Mouse (Mus musculus) embryonic facial prominence, embryonic 11.5 days (tissue): ENCODE data around the gene Mettl16. TPM values are rescaled to one million over a fixed set of nuclear protein-coding genes. Genes with fewer than 3 reads are reported as not detected.
A peak's percentile ranks its signal among the peaks of the same experiment; 100 is the strongest.

ENCODE experiments used
- ATAC-seq: fragments of 200-750 bp; cut with Nextera tagmentation; replicated peaks from 2 replicates; pipeline ENCODE4 v1.8.0; 2017; ENCODE audit warnings: low read depth; ENCODE audit not compliant: insufficient number of reproducible peaks, low FRiP score, low TSS enrichment
- DNase-seq: peaks from one replicate; pipeline ENCODE4 v3.0.0-alpha.2; 2015; ENCODE audit warnings: low spot score
- H3K27ac ChIP-seq: fragments of 300-500 bp; sonication (generic); replicated peaks from 2 replicates; pipeline ENCODE4 v1.5.1; 2014; ENCODE audit warnings: mild to moderate bottlenecking, low read depth, low read length, control low read depth
- H3K27me3 ChIP-seq: fragments of 300-500 bp; sonication (generic); 2 replicates; pipeline ENCODE4 v1.6.1; 2014; ENCODE audit warnings: mild to moderate bottlenecking, low read length, moderate library complexity, mixed read lengths; ENCODE audit not compliant: control insufficient read depth, insufficient read depth
- H3K36me3 ChIP-seq: fragments of 300-500 bp; sonication (generic); replicated peaks from 2 replicates; pipeline ENCODE4 v1.6.1; 2014; ENCODE audit warnings: low read depth, mild to moderate bottlenecking, low read length, moderate library complexity, mixed read lengths; ENCODE audit not compliant: control insufficient read depth, insufficient read depth
- H3K4me1 ChIP-seq: fragments of 300-500 bp; sonication (generic); 2 replicates; pipeline ENCODE4 v1.6.1; 2014; ENCODE audit warnings: low read length, mixed read lengths; ENCODE audit not compliant: control insufficient read depth, insufficient read depth
- H3K4me2 ChIP-seq: fragments of 300-500 bp; sonication (generic); 2 replicates; pipeline ENCODE4 v1.6.1; 2014; ENCODE audit warnings: low read depth, mild to moderate bottlenecking, control low read depth, low read length, moderate library complexity
- H3K4me3 ChIP-seq: fragments of 300-500 bp; sonication (generic); 2 replicates; pipeline ENCODE4 v1.5.1; 2014; ENCODE audit warnings: low read depth, low read length, control low read depth
- H3K9ac ChIP-seq: fragments of 300-500 bp; sonication (generic); replicated peaks from 2 replicates; pipeline ENCODE4 v1.6.1; 2014; ENCODE audit warnings: mild to moderate bottlenecking, control low read depth, low read length
- H3K9me3 ChIP-seq: fragments of 300-500 bp; sonication (generic); replicated peaks from 2 replicates; pipeline ENCODE4 v1.6.1; 2016; ENCODE audit warnings: mild to moderate bottlenecking, low read length, inconsistent platforms, mixed read lengths; ENCODE audit not compliant: control insufficient read depth
- WGBS: fragments of 180-500 bp; shearing (Covaris S2); extraction: QIAGEN DNeasy Blood & Tissue Kit; methylation state at CpG from one replicate; pipeline ENCODE4 v1.1.7; 2014; 5-methylcytosine and 5-hydroxymethylcytosine counted together
- polyA plus RNA-seq: library from polyadenylated mRNA; unstranded; fragments of >200 nt; fragmentation: Nextera tagmentation; extraction: Ambion mirVana; gene quantifications from 2 replicates; pipeline ENCODE4 v1.2.1, GENCODE M21; 2014

Gene Mettl16
- polyA plus RNA-seq, 1 experiment from 2014 or later: 51.2 TPM

DNA sequence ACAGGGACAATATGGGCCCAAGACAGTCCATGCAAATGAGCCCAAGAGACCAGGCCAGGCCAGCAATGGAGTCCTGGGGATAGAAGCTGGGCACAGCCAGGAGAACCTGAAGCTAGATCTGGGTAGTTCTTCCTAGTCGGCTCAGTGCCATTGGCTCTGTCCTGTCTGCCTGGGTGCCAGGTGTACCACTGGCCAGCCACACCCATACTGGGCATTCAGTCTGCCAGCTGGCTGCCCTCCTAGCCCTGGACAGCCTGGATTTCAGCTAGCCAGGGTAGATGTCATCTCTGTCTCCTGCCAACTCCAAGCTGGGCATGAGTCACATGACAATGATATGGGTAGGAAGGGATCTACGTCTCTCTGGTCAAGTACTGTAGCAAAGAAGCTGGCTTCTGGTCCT lies 96.6 kb downstream of the Mettl16 start:
- Histone ChIP-seq H3K4me1 (no peaks in the 10 kb centered on the region), H3K27ac (no peak overlapping the region), H3K27me3 (no peaks in the 10 kb centered on the region), H3K36me3 (no peaks in the 10 kb centered on the region), H3K9ac (no peak overlapping the region), H3K9me3 (no peaks in the 10 kb centered on the region), H3K4me3 (no peak overlapping the region), H3K4me2 (no peak overlapping the region)
- ATAC-seq (no peak), DNase-seq (no peak)
- WGBS: 77% methylated on average over 2 of the region's 2 CpGs

DNA sequence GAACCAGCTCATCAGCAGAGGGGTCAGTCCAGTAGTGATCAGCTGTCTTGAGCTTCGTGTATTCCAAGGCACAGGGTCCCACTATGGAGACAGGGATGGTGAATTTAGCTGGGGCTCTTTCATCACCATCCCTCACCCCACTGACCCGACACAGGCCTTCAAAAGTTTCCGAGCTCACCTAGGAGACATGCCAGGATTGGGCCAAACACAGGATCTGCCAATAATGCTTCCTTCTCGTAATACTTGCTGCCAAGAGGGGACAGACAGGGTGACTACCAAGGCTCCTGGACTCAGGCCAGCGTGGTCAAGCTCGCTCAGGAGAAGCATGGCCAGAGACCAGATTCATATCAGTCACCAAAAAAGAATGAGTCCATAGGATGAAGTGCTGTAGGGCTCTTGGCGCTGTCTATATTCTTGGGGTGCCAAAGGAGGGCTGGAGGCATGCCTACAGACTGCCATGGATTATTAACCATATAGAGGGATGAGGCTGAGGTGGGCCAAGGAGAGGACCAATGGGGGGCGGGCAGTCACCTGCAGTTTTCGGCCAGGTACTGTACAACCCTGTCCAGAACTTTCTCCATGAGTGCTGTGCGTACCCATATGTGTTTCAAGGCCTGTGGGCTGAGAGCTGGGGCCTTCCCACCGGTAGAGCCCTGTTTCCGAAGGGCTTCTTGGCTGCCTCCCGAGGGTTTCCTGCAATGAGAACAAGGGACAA lies 97.6 kb downstream of the Mettl16 start:
- Histone ChIP-seq H3K4me1 (no peaks in the 10 kb centered on the region), H3K27ac (no peak overlapping the region), H3K4me3 (no peak overlapping the region), H3K4me2 (no peak overlapping the region), H3K36me3 (no peaks in the 10 kb centered on the region), H3K27me3 (no peaks in the 10 kb centered on the region), H3K9me3 (no peaks in the 10 kb centered on the region), H3K9ac (no peak overlapping the region)
- 88% methylated on average over 13 of the region's 13 CpGs for WGBS
- DNase-seq: no peak
- ATAC-seq: no peak

DNA sequence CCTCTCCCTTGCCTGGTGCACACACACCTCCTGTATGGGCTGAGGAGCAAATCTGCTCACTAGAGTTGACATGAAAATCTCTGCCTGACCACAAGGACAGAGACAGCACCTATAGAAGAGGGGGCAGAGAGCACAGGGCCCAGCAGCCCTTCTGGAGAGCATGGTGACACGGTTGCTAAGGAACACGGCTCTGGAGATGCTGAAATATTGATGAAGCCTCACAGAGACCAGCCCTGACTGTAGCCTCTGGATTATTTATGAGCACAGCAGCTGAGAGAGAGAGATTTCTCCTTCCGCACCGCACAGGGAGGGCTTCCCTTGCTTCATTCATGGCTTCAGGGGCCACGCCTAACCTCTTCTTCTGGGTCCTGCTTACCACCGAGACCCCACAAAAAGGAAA lies 99.0 kb downstream of the Mettl16 start:
- no peaks in the 10 kb centered on the region for H3K27me3 ChIP-seq
- H3K36me3 ChIP-seq: no peaks in the 10 kb centered on the region
- no peak overlapping the region for H3K9ac ChIP-seq
- no peaks in the 10 kb centered on the region for H3K4me1 ChIP-seq
- no peak overlapping the region for H3K27ac ChIP-seq
- ATAC-seq (no peak), DNase-seq (no peak)
- no peak overlapping the region for H3K4me2 ChIP-seq
- H3K9me3 ChIP-seq: no peaks in the 10 kb centered on the region
- 86% methylated on average over 6 of the region's 6 CpGs for WGBS
- H3K4me3 ChIP-seq: no peak overlapping the region

DNA sequence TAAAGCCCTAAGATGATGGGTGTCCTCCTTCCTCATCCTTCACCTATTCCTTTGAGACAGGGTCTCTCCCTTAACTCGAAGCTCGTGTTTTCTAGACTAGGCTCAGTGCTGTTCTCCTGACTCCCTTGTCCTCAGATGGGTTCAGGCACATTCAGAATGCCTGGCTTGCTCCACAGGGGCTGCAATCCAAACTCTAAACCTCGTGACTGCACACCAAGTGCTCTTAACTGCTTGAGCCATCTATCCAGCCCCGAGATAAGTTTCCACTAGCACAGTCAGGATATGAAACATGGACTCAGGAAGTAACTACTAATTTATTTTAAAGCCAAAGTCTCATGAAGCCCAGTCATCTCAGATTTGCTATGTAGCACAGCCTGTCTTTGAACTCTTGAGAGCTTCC lies 99.9 kb downstream of the Mettl16 start:
- ATAC-seq (no peak), DNase-seq (no peak)
- H3K27me3 ChIP-seq: no peaks in the 10 kb centered on the region
- H3K27ac ChIP-seq: no peak overlapping the region
- no peak overlapping the region for H3K9ac ChIP-seq
- 81% methylated on average over 4 of the region's 4 CpGs for WGBS
- no peaks in the 10 kb centered on the region for H3K4me1 ChIP-seq
- H3K36me3 ChIP-seq: no peaks in the 10 kb centered on the region
- no peak overlapping the region for H3K4me2 ChIP-seq
- H3K9me3 ChIP-seq: no peaks in the 10 kb centered on the region
- no peak overlapping the region for H3K4me3 ChIP-seq

DNA sequence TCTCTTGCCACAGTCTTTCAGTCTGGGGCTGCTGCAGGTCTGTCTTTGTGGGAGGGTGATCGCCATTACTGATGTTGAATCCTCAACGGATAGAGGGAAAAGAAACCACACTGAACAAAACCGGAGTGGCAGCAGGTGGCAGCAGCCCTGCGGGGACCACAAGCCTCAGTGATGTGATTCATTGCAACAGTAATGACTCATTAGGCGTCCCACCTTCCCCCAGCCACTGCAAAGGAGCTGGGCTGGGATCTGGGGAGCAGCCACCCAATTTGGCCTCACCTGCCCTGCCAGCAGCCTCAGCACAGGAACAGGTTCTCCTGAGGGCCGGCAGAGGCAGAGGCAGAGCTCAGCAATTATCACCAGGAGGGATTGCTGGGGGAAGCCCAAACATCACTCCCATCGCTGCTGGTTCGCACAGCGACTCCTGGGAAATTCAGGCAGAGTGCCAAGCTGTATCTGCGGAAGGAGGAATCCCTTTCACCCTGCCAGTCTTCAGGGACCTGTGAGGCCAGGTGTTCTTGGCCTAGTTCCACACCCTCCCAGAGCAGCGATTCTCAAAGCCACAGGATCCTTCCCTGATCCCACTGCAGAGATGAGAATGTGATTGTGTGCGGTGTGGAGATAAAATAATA lies 100.5 kb downstream of the Mettl16 start:
- no peaks in the 10 kb centered on the region for H3K27me3 ChIP-seq
- H3K9ac ChIP-seq: no peak overlapping the region
- H3K36me3 ChIP-seq: no peaks in the 10 kb centered on the region
- 37% methylated on average over 12 of the region's 12 CpGs for WGBS
- DNase-seq: no peak
- H3K4me2 ChIP-seq: no peak overlapping the region
- no peak overlapping the region for H3K27ac ChIP-seq
- H3K9me3 ChIP-seq: no peaks in the 10 kb centered on the region
- H3K4me1 ChIP-seq: no peaks in the 10 kb centered on the region
- no peak overlapping the region for H3K4me3 ChIP-seq
- no peak for ATAC-seq

DNA sequence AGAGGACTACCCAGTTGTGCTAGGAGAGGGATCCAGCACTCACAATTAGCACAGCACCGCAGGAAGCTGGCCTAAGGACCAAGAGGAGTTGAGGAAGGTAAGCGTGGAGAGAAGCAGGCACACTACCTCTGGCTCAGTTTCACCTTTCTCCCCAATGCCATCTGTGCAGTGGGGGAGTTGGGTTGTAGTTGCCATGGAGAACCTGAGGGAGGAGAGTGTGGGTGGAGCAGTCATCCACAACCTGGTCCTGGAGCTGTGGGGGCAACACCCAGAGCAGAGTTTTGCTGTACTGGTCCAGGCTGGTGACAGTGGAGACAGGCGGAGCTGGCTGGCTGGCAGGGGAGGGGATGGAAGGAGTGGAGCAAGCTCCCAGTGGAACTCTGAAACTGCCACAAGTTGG lies 104.0 kb downstream of the Mettl16 start:
- H3K9ac ChIP-seq: no peak overlapping the region
- H3K4me1 ChIP-seq: 0 out of 2 replicates have a peak, but pooled peaks cover 3% of the 10 kb centered on the region
- no peaks in the 10 kb centered on the region for H3K27me3 ChIP-seq
- H3K4me3 ChIP-seq: no peak overlapping the region
- H3K36me3 ChIP-seq: no peaks in the 10 kb centered on the region
- WGBS: 60% methylated on average over 3 of the region's 3 CpGs
- no peak overlapping the region for H3K4me2 ChIP-seq
- DNase-seq (no peak), ATAC-seq (no peak)
- no peaks in the 10 kb centered on the region for H3K9me3 ChIP-seq
- no peak overlapping the region for H3K27ac ChIP-seq

DNA sequence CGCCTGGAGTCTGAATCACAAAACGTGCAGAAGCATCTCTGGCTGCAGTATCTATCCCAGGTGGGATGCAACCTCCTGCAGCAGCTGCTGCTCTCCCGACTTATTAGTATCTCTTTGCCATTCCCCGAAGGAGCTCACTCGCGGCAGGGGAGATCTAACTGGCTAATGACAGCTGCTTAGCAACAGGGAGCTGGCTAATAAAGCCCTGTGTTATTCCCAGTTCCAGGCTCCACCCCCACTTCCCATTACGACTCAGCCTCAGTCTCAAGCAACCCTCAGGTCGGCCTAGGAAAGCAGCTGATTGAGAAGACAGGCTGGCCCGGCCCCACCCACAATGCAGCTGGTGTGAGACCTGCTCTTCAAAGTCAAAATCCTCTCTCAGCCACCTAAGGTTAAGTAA lies 106.2 kb downstream of the Mettl16 start:
- H3K9me3 ChIP-seq: no peaks in the 10 kb centered on the region
- no peak overlapping the region for H3K4me3 ChIP-seq
- ATAC-seq (peak; percentile 84), DNase-seq (peak; percentile 73)
- H3K4me1 ChIP-seq: 0 out of 2 replicates have a peak, but pooled peaks cover 3% of the 10 kb centered on the region
- no peak overlapping the region; the same call in 1 of the 2 replicates for H3K9ac ChIP-seq
- no peak overlapping the region for H3K4me2 ChIP-seq
- H3K27ac ChIP-seq: 0 out of 2 replicates have a peak overlapping the region, but pooled peaks have one; percentile 8
- H3K27me3 ChIP-seq: no peaks in the 10 kb centered on the region
- under 1% methylated on average over 9 of the region's 9 CpGs for WGBS
- no peaks in the 10 kb centered on the region for H3K36me3 ChIP-seq
